Mouse (Mus musculus) myocyte (in vitro differentiated cells): Measurements from ENCODE around the gene Ugt1a7c.

Experiments
- CEBPB ChIP-seq: IDR thresholded peaks from 2 replicates; pipeline ENCODE4 v1.6.1; 2011; ENCODE audit warnings: mild to moderate bottlenecking, moderate library complexity; ENCODE audit not compliant: poor library complexity, insufficient read depth, severe bottlenecking
- E2F4 ChIP-seq: IDR thresholded peaks from one replicate; pipeline ENCODE4 v1.6.1; 2011; ENCODE audit warnings: mild to moderate bottlenecking, control low read depth, moderate library complexity; ENCODE audit not compliant: insufficient read depth
- MAX ChIP-seq: IDR thresholded peaks from one replicate; pipeline ENCODE4 v1.6.1; 2011; ENCODE audit warnings: low read depth, mild to moderate bottlenecking, control low read depth
- MYOD1 ChIP-seq, 3 experiments: IDR thresholded peaks; one replicate each; pipeline ENCODE4 v1.6.1; 2011; ENCODE audit warnings: control low read depth in 2 of 3, low read depth in 2 of 3, mild to moderate bottlenecking in 2 of 3, moderate library complexity in 1 of 3; ENCODE audit not compliant: insufficient read length in 2 of 3, control insufficient read depth in 1 of 3
- POLR2A ChIP-seq: IDR thresholded peaks from one replicate; pipeline ENCODE4 v1.6.1; 2011; ENCODE audit warnings: low read depth, mild to moderate bottlenecking, control low read depth, moderate library complexity; ENCODE audit not compliant: insufficient read length
- POLR2AphosphoS2 ChIP-seq: IDR thresholded peaks from one replicate; pipeline ENCODE4 v1.6.1; 2011; ENCODE audit warnings: low read depth, control low read depth; ENCODE audit not compliant: insufficient read length
- SRF ChIP-seq: IDR thresholded peaks from one replicate; pipeline ENCODE4 v1.6.1; 2011; ENCODE audit warnings: low read depth; ENCODE audit not compliant: control insufficient read depth, insufficient read length
- TCF12 ChIP-seq: IDR thresholded peaks from one replicate; pipeline ENCODE4 v1.6.1; 2011; ENCODE audit warnings: mild to moderate bottlenecking, control low read depth; ENCODE audit not compliant: poor library complexity, insufficient read depth, severe bottlenecking
- TCF3 ChIP-seq: IDR thresholded peaks from one replicate; pipeline ENCODE4 v1.6.1; 2011; ENCODE audit warnings: low read depth, control low read depth; ENCODE audit not compliant: insufficient read length
- USF1 ChIP-seq: IDR thresholded peaks from one replicate; pipeline ENCODE4 v1.6.1; 2011; ENCODE audit warnings: low read depth, mild to moderate bottlenecking, control low read depth, moderate library complexity

GRCm38 (mm10) chr1:88216551-88216950, 121.7 kb downstream of the Ugt1a7c start:
- TF ChIP-seq POLR2A (no peak), USF1 (no peak), TCF3 (no peak), POLR2AphosphoS2 (no peak), TCF12 (no peak), MAX (no peak), MYOD1 (IDR thresholded peaks at IDR 0.05; ENCODE audit: control insufficient read depth in 1 of 3, insufficient read length in 2 of 3, low read depth in 2 of 3) (no peak), SRF (no peak), CEBPB (no peak), E2F4 (no peak)
